Mouse (Mus musculus) heart, embryonic 15.5 days (tissue): Measurements from ENCODE around the gene Cds1. TPM values are rescaled to one million over a fixed set of nuclear protein-coding genes. Genes with fewer than 3 reads are reported as not detected.

Experiments used
- ATAC-seq: fragments of 200-750 bp; cut with Nextera tagmentation; replicated peaks from 2 replicates; pipeline ENCODE4 v1.8.0; 2017; ENCODE audit warnings: low read depth, moderate TSS enrichment; ENCODE audit not compliant: insufficient number of reproducible peaks, insufficient read depth, low FRiP score
- H3K27ac ChIP-seq: fragments of 300-500 bp; sonication (generic); 2 replicates; pipeline ENCODE4 v1.5.1; 2015; ENCODE audit warnings: mild to moderate bottlenecking, inconsistent platforms
- H3K27me3 ChIP-seq: fragments of 300-500 bp; sonication (generic); 2 replicates; pipeline ENCODE4 v1.6.1; 2015; ENCODE audit warnings: inconsistent platforms
- H3K36me3 ChIP-seq: fragments of 300-500 bp; sonication (generic); 2 replicates; pipeline ENCODE4 v1.6.1; 2015; ENCODE audit warnings: mild to moderate bottlenecking, inconsistent platforms
- H3K4me1 ChIP-seq: fragments of 300-500 bp; sonication (generic); replicated peaks from 2 replicates; pipeline ENCODE4 v1.6.1; 2015; ENCODE audit warnings: inconsistent platforms
- H3K4me2 ChIP-seq: fragments of 300-500 bp; sonication (generic); 2 replicates; pipeline ENCODE4 v1.6.1; 2015; ENCODE audit warnings: inconsistent platforms, mild to moderate bottlenecking, moderate library complexity
- H3K4me3 ChIP-seq: fragments of 300-500 bp; sonication (generic); 2 replicates; pipeline ENCODE4 v1.5.1; 2015; ENCODE audit warnings: mild to moderate bottlenecking, inconsistent platforms
- H3K9ac ChIP-seq: fragments of 300-500 bp; sonication (generic); 2 replicates; pipeline ENCODE4 v1.6.1; 2015; ENCODE audit warnings: mild to moderate bottlenecking, inconsistent platforms
- H3K9me3 ChIP-seq: fragments of 300-500 bp; sonication (generic); replicated peaks from 2 replicates; pipeline ENCODE4 v1.6.1; 2016; ENCODE audit warnings: inconsistent platforms
- WGBS: fragments of 180-500 bp; shearing (Covaris S2); methylation state at CpG from one replicate; pipeline ENCODE4 v1.1.7; 2015; ENCODE audit warnings: mixed read lengths; 5-methylcytosine and 5-hydroxymethylcytosine counted together
- polyA plus RNA-seq: library from polyadenylated mRNA; unstranded; fragments of >200 nt; fragmentation: Nextera tagmentation; extraction: Ambion mirVana; gene quantifications from 2 replicates; pipeline ENCODE4 v1.2.1, GENCODE M21; 2015

Gene Cds1
- polyA plus RNA-seq, 1 experiment from 2014 or later = 0.83 TPM

- H3K4me1 ChIP-seq = no peaks in the 10 kb centered on the region
- 0 out of 2 replicates have a peak, but pooled peaks cover 3% of the 10 kb centered on the region for H3K27me3 ChIP-seq
- H3K36me3 ChIP-seq = no peaks in the 10 kb centered on the region
- H3K4me3 ChIP-seq = no peak overlapping the region
- no peak overlapping the region for H3K27ac ChIP-seq
- 79% methylated on average over 8 of the region's 8 CpGs for WGBS
- H3K9ac ChIP-seq = no peak overlapping the region
- no peak overlapping the region for H3K4me2 ChIP-seq
- no peaks in the 10 kb centered on the region for H3K9me3 ChIP-seq
- ATAC-seq = no peak
Measured at GRCm38 (mm10) chr5:101776528-101776927, 11.6 kb downstream of the Cds1 start.

- no peak overlapping the region for H3K4me3 ChIP-seq
- no peak overlapping the region for H3K27ac ChIP-seq
- H3K4me2 ChIP-seq = no peak overlapping the region
- H3K27me3 ChIP-seq = no peaks in the 10 kb centered on the region
- 0 out of 2 replicates have a peak, but pooled peaks have one; percentile 35 for ATAC-seq
- H3K9me3 ChIP-seq = no peaks in the 10 kb centered on the region
- 83% methylated on average over 15 of the region's 15 CpGs for WGBS
- no peak overlapping the region for H3K9ac ChIP-seq
- no peaks in the 10 kb centered on the region for H3K36me3 ChIP-seq
- no peaks in the 10 kb centered on the region for H3K4me1 ChIP-seq
Measured at GRCm38 (mm10) chr5:101779376-101779863, 14.5 kb downstream of the Cds1 start.

- Histone ChIP-seq H3K4me3 (no peak overlapping the region), H3K9me3 (no peaks in the 10 kb centered on the region)
- WGBS = 67% methylated on average over 4 of the region's 4 CpGs
Measured at GRCm38 (mm10) chr5:101780918-101781317, 16.0 kb downstream of the Cds1 start.

GRCm38 (mm10) chr5:101784328-101784727 is 19.4 kb downstream of the Cds1 start:
- H3K9ac ChIP-seq = no peak overlapping the region
- no peak for ATAC-seq
- WGBS = 69% methylated on average over 3 of the region's 3 CpGs

More at GRCm38 (mm10) chr5:101780918-101781317, 16.0 kb downstream of the Cds1 start:
- Histone ChIP-seq H3K36me3 (no peaks in the 10 kb centered on the region), H3K4me1 (no peaks in the 10 kb centered on the region), H3K9ac (no peak overlapping the region), H3K27ac (no peak overlapping the region), H3K27me3 (no peaks in the 10 kb centered on the region), H3K4me2 (no peak overlapping the region)
- no peak for ATAC-seq

GRCm38 (mm10) chr5:101784787-101785186 is 19.9 kb downstream of the Cds1 start:
- H3K4me3 ChIP-seq = no peak overlapping the region
- no peak overlapping the region for H3K9ac ChIP-seq
- H3K4me1 ChIP-seq = no peaks in the 10 kb centered on the region
- H3K27me3 ChIP-seq = no peaks in the 10 kb centered on the region
- H3K36me3 ChIP-seq = no peaks in the 10 kb centered on the region
- no peak overlapping the region for H3K27ac ChIP-seq
- H3K9me3 ChIP-seq = no peaks in the 10 kb centered on the region
- ATAC-seq = no peak
- WGBS = 84% methylated on average over 2 of the region's 2 CpGs
- no peak overlapping the region for H3K4me2 ChIP-seq

More at GRCm38 (mm10) chr5:101784328-101784727, 19.4 kb downstream of the Cds1 start:
- H3K36me3 ChIP-seq = no peaks in the 10 kb centered on the region
- H3K4me2 ChIP-seq = no peak overlapping the region
- no peak overlapping the region for H3K4me3 ChIP-seq
- H3K27me3 ChIP-seq = no peaks in the 10 kb centered on the region
- H3K9me3 ChIP-seq = no peaks in the 10 kb centered on the region
- no peaks in the 10 kb centered on the region for H3K4me1 ChIP-seq
- no peak overlapping the region for H3K27ac ChIP-seq

GRCm38 (mm10) chr5:101785921-101786614 is 21.1 kb downstream of the Cds1 start:
- Histone ChIP-seq H3K27me3 (no peaks in the 10 kb centered on the region), H3K9ac (no peak overlapping the region), H3K4me1 (no peaks in the 10 kb centered on the region), H3K36me3 (no peaks in the 10 kb centered on the region), H3K4me2 (no peak overlapping the region), H3K9me3 (no peaks in the 10 kb centered on the region), H3K27ac (no peak overlapping the region), H3K4me3 (no peak overlapping the region)
- WGBS = 65% methylated on average over 4 of the region's 4 CpGs
- no peak for ATAC-seq

GRCm38 (mm10) chr5:101789770-101790169 is 24.8 kb downstream of the Cds1 start:
- no peaks in the 10 kb centered on the region for H3K9me3 ChIP-seq

GRCm38 (mm10) chr5:101790560-101790959 is 25.6 kb downstream of the Cds1 start:
- no peaks in the 10 kb centered on the region for H3K36me3 ChIP-seq
- no peak overlapping the region for H3K4me3 ChIP-seq
- no peak overlapping the region for H3K4me2 ChIP-seq
- ATAC-seq = no peak
- 68% methylated on average over 5 of the region's 5 CpGs for WGBS
- no peak overlapping the region for H3K27ac ChIP-seq
- H3K4me1 ChIP-seq = 0 out of 2 replicates have a peak, but pooled peaks cover 6% of the 10 kb centered on the region
- H3K9me3 ChIP-seq = no peaks in the 10 kb centered on the region
- H3K27me3 ChIP-seq = no peaks in the 10 kb centered on the region
- no peak overlapping the region for H3K9ac ChIP-seq

More at GRCm38 (mm10) chr5:101789770-101790169, 24.8 kb downstream of the Cds1 start:
- Histone ChIP-seq H3K4me2 (no peak overlapping the region), H3K27ac (no peak overlapping the region), H3K36me3 (no peaks in the 10 kb centered on the region), H3K9ac (no peak overlapping the region), H3K27me3 (no peaks in the 10 kb centered on the region), H3K4me3 (no peak overlapping the region), H3K4me1 (0 out of 2 replicates have a peak, but pooled peaks cover 6% of the 10 kb centered on the region)
- ATAC-seq = no peak

- no peak overlapping the region for H3K4me3 ChIP-seq
Measured at GRCm38 (mm10) chr5:101792665-101793064, 27.7 kb downstream of the Cds1 start.

GRCm38 (mm10) chr5:101801891-101802290 is 37.0 kb downstream of the Cds1 start:
- Histone ChIP-seq H3K27ac (no peak overlapping the region), H3K4me2 (no peak overlapping the region), H3K4me3 (no peak overlapping the region), H3K9ac (no peak overlapping the region), H3K9me3 (no peaks in the 10 kb centered on the region), H3K4me1 (no peaks in the 10 kb centered on the region), H3K36me3 (no peaks in the 10 kb centered on the region), H3K27me3 (no peaks in the 10 kb centered on the region)
- no peak for ATAC-seq
- WGBS = 63% methylated on average over 2 of the region's 2 CpGs

More at GRCm38 (mm10) chr5:101792665-101793064, 27.7 kb downstream of the Cds1 start:
- Histone ChIP-seq H3K36me3 (no peaks in the 10 kb centered on the region), H3K27me3 (no peaks in the 10 kb centered on the region), H3K27ac (no peak overlapping the region), H3K9me3 (no peaks in the 10 kb centered on the region), H3K4me1 (0 out of 2 replicates have a peak, but pooled peaks cover 6% of the 10 kb centered on the region), H3K9ac (no peak overlapping the region), H3K4me2 (no peak overlapping the region)
- 46% methylated on average over 4 of the region's 4 CpGs for whole genome bisulfite sequencing
- no peak for ATAC-seq

GRCm38 (mm10) chr5:101802358-101803022 is 37.6 kb downstream of the Cds1 start:
- Histone ChIP-seq H3K4me3 (no peak overlapping the region), H3K4me2 (no peak overlapping the region), H3K4me1 (no peaks in the 10 kb centered on the region), H3K27me3 (no peaks in the 10 kb centered on the region), H3K9ac (no peak overlapping the region), H3K9me3 (no peaks in the 10 kb centered on the region), H3K36me3 (no peaks in the 10 kb centered on the region), H3K27ac (no peak overlapping the region)
- ATAC-seq = no peak
- WGBS = 62% methylated on average over 9 of the region's 9 CpGs
